Mouse (Mus musculus) limb, embryonic 12.5 days (tissue): ENCODE results near the gene Cd52. TPM values are rescaled to one million over a fixed set of nuclear protein-coding genes. Genes with fewer than 3 reads are reported as not detected.

Experiments
- ATAC-seq: fragments of 200-750 bp; cut with Nextera tagmentation; 2 replicates; pipeline ENCODE4 v1.8.0; 2017; ENCODE audit warnings: low read depth, moderate TSS enrichment; ENCODE audit not compliant: insufficient number of reproducible peaks, insufficient read depth, low FRiP score, low TSS enrichment
- H3K27ac ChIP-seq: fragments of 300-500 bp; sonication (generic); 2 replicates; pipeline ENCODE4 v1.5.1; 2016; ENCODE audit warnings: mild to moderate bottlenecking, moderate library complexity
- H3K27me3 ChIP-seq: fragments of 300-500 bp; sonication (generic); 2 replicates; pipeline ENCODE4 v1.6.1; 2016; ENCODE audit warnings: mild to moderate bottlenecking, moderate library complexity
- H3K36me3 ChIP-seq: fragments of 300-500 bp; sonication (generic); 2 replicates; pipeline ENCODE4 v1.6.1; 2016; ENCODE audit warnings: mild to moderate bottlenecking, moderate library complexity
- H3K4me1 ChIP-seq: fragments of 300-500 bp; sonication (generic); replicated peaks from 2 replicates; pipeline ENCODE4 v1.6.1; 2016
- H3K4me2 ChIP-seq: fragments of 300-500 bp; sonication (generic); 2 replicates; pipeline ENCODE4 v1.6.1; 2016; ENCODE audit warnings: mild to moderate bottlenecking, moderate library complexity
- H3K4me3 ChIP-seq: fragments of 300-500 bp; sonication (generic); replicated peaks from 2 replicates; pipeline ENCODE4 v1.5.1; 2016; ENCODE audit warnings: mild to moderate bottlenecking
- H3K9ac ChIP-seq: fragments of 300-500 bp; sonication (generic); replicated peaks from 2 replicates; pipeline ENCODE4 v1.6.1; 2016; ENCODE audit warnings: mild to moderate bottlenecking, moderate library complexity
- H3K9me3 ChIP-seq: fragments of 300-500 bp; sonication (generic); 2 replicates; pipeline ENCODE4 v1.6.1; 2016; ENCODE audit warnings: mild to moderate bottlenecking, moderate library complexity
- WGBS: fragments of 180-500 bp; shearing (Covaris S2); methylation state at CpG from one replicate; pipeline ENCODE4 v1.1.7; 2016; 5-methylcytosine and 5-hydroxymethylcytosine counted together
- polyA plus RNA-seq: library from polyadenylated mRNA; unstranded; fragments of >200 nt; fragmentation: Nextera tagmentation; extraction: Ambion mirVana; gene quantifications from 2 replicates; pipeline ENCODE4 v1.2.1, GENCODE M21; 2016

Gene Cd52
- polyA plus RNA-seq, 1 experiment from 2014 or later = 7.9 TPM

DNA sequence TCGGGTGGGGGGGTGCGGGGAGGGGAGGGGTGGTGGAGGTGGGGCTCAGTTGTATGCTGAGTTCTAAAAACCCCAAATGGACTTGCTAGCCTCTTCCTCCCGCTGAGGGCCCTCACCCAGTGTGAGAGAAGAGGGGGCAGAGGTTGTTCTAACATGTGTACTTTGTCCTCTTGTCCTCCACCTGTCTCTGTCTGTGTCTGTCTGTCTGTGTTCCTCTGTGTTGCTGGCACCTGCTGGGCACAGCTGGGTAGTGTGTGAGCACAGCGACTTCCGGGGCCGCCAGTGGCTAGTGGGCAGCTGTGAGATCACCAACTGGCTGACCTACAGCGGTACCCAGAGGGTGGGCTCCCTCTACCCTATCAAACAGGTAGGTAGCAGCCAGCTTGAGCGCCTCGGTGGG lies 5.9 kb downstream of the Cd52 start:
- Histone ChIP-seq H3K27ac (no peak overlapping the region), H3K4me2 (no peak overlapping the region), H3K36me3 (no peaks in the 10 kb centered on the region), H3K27me3 (no peaks in the 10 kb centered on the region), H3K9me3 (no peaks in the 10 kb centered on the region), H3K4me3 (no peak overlapping the region), H3K4me1 (no peaks in the 10 kb centered on the region), H3K9ac (no peak overlapping the region)
- 81% methylated on average over 9 of the region's 9 CpGs for WGBS
- no peak for ATAC-seq

DNA sequence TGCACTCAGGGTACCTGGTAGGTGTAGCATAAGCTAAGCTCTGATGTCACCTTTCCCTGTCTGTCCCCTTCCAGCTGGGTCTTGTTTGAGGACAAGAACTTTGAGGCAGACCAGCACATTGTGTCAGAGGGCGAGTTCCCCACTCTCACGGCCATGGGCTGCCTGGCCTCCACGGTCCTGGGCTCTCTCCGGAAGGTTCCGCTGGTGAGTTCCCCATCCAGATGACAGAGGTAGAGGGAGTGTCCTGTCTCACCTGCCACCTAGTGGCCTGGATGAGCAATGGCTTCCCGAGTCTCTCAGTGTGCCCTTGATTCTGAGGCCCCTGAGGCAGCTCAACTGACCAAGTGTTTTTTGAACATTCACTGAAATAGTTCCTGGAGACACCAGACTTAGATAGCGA lies 7.5 kb downstream of the Cd52 start:
- H3K27ac ChIP-seq = no peak overlapping the region
- no peak overlapping the region for H3K9ac ChIP-seq
- H3K9me3 ChIP-seq = no peaks in the 10 kb centered on the region
- H3K4me3 ChIP-seq = no peak overlapping the region
- no peaks in the 10 kb centered on the region for H3K36me3 ChIP-seq
- peak; percentile 35; the same call in 1 of the 2 replicates for ATAC-seq
- no peak overlapping the region for H3K4me2 ChIP-seq
- 0 out of 2 replicates have a peak, but pooled peaks cover 1% of the 10 kb centered on the region for H3K4me1 ChIP-seq
- peaks cover 4% of the 10 kb centered on the region; the same call in 1 of the 2 replicates for H3K27me3 ChIP-seq
- 42% methylated on average over 7 of the region's 7 CpGs for WGBS

DNA sequence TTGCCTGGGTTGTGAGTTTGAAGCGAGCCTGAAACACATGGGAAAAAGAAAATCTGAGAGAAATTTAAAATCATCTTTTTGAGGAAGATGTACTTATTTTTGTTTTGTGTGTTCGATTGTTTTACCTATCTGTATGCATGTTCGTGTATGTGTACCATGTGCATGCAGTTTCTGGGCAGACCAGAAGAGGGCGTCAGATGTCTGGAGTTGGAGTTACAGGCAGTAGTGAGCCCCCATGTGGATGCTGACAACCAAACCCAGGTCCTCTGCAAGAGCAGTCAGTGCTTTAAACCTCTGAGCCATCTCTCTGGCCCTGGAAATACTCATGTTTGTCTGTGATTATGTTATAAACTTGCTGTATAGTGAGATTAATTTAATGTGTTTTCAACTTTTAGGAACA lies 9.9 kb downstream of the Cd52 start:
- Histone ChIP-seq H3K27me3 (peaks cover 27% of the 10 kb centered on the region), H3K4me2 (no peak overlapping the region), H3K9ac (no peak overlapping the region), H3K36me3 (no peaks in the 10 kb centered on the region), H3K27ac (no peak overlapping the region), H3K9me3 (no peaks in the 10 kb centered on the region), H3K4me1 (peaks cover 12% of the 10 kb centered on the region), H3K4me3 (no peak overlapping the region)
- WGBS = 86% methylated on average over 4 of the region's 4 CpGs
- ATAC-seq = no peak

DNA sequence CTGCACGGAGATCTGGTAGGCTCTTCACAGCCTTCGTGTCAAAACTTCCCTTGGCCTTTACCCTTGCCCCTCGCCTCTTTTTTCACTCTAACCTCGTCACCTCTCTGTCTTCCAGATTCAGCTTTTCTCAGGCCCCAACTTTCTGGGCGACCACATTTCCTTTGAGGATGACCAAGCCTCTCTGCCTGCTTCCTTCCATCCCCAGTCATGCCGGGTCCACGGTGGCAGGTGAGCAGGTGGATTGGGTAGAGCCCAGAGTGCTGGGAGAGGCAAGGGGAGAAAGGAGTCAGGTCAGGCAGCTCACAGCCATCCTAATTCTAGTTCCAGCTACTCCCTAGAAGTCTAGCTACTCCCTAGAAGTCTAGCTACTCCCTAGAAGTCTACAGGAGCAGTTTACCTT lies 12.4 kb downstream of the Cd52 start:
- 12% methylated on average over 7 of the region's 7 CpGs for WGBS

DNA sequence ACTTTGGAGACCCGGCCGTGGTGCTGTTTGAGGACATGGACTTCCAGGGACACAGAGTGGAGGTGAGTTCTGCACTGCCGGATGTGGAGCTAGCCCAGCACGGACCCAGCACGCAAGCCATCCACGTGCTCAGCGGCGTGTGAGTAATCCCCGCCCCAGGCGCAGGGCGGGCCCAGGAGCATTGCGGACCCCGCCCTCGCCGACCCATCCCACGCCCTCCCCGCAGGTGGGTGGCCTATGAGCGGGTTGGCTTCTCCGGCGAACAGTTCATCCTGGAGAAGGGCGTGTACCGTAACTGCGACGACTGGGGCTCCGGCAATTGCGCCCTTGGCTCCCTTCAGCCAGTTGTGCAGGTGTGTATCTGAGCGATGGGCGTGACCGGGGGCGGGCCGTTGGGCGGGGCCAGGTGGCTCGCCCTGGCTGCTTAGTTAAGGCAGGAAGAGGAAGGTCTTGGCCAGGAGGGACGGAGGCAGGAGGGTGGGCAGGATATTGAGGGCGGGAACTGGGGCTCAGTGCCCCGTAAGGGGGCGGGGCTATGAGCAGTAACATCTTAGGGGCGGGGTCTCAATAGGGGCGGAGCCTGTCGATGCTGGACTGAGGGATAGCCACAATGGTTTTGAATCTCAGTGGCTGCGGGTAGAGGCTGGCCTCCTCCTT lies 13.0 kb downstream of the Cd52 start:
- WGBS = under 1% methylated on average over 41 of the region's 41 CpGs
- H3K9ac ChIP-seq = 0 out of 2 replicates have a peak overlapping the region, but pooled peaks have one; percentile 27
- H3K4me1 ChIP-seq = peaks cover 12% of the 10 kb centered on the region
- H3K27me3 ChIP-seq = peaks cover 27% of the 10 kb centered on the region
- peak; percentile 66 for ATAC-seq
- H3K27ac ChIP-seq = no peak overlapping the region
- H3K4me3 ChIP-seq = peak overlapping the region; percentile 50
- H3K9me3 ChIP-seq = no peaks in the 10 kb centered on the region
- no peaks in the 10 kb centered on the region for H3K36me3 ChIP-seq
- H3K4me2 ChIP-seq = peak overlapping the region; percentile 86

More for the DNA sequence above, 12.4 kb downstream of the Cd52 start:
- Histone ChIP-seq H3K27ac (no peak overlapping the region), H3K4me1 (peaks cover 12% of the 10 kb centered on the region), H3K27me3 (peaks cover 27% of the 10 kb centered on the region), H3K36me3 (no peaks in the 10 kb centered on the region), H3K9me3 (no peaks in the 10 kb centered on the region), H3K4me2 (peak overlapping the region; percentile 86), H3K9ac (0 out of 2 replicates have a peak overlapping the region, but pooled peaks have one; percentile 27), H3K4me3 (peak overlapping the region; percentile 50)
- no peak for ATAC-seq

DNA sequence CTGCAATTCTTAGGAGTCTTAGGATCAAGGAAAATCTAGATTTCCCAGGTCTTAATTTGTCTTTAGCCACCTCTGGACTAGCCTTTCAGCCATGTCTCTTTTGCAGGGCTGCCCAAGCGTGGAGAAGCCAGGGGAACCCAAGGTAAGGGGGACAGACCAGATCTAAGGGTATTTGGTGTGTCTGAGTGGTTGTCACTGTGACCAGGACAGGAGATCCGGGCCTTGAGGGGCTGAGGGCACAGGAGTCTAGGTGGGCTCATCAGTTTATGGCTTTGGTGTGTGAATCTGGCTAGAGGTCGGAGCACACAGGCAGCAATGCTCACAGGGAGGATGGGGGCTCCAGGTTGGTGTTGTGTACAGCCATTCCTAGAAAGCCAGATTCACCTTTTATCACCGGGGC lies 14.2 kb downstream of the Cd52 start:
- no peaks in the 10 kb centered on the region for H3K9me3 ChIP-seq
- no peak overlapping the region for H3K27ac ChIP-seq
- no peak overlapping the region for H3K4me3 ChIP-seq
- 69% methylated on average over 4 of the region's 4 CpGs for WGBS
- no peak overlapping the region for H3K9ac ChIP-seq
- H3K36me3 ChIP-seq = no peaks in the 10 kb centered on the region
- peaks cover 12% of the 10 kb centered on the region for H3K4me1 ChIP-seq
- peaks cover 27% of the 10 kb centered on the region for H3K27me3 ChIP-seq
- H3K4me2 ChIP-seq = no peak overlapping the region; the same call in 1 of the 2 replicates
- ATAC-seq = no peak

DNA sequence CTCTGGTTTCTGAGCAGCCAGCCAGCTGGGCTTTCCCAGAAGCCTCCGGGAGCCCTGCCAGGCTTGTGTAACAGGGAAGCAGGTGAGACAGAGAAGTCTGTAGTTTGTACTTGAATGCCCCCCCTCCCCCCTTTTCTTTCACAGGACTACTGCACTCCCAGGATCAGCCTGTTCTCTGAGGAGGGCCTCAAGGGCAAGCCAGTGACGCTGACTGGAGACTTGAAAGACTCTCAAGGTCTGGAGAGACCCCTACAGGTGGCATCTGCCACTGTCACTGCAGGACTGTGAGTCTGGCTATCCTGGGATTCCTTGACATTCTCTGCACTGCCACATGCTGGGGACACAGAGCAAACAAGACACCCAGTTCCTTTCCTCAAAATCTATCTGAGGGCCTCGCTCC lies 16.2 kb downstream of the Cd52 start:
- Histone ChIP-seq H3K4me3 (no peak overlapping the region), H3K9ac (no peak overlapping the region), H3K36me3 (no peaks in the 10 kb centered on the region), H3K9me3 (no peaks in the 10 kb centered on the region), H3K27me3 (peaks cover 27% of the 10 kb centered on the region), H3K4me2 (no peak overlapping the region), H3K4me1 (peaks cover 12% of the 10 kb centered on the region), H3K27ac (no peak overlapping the region)
- 17% methylated on average over 3 of the region's 3 CpGs for WGBS
- no peak for ATAC-seq

DNA sequence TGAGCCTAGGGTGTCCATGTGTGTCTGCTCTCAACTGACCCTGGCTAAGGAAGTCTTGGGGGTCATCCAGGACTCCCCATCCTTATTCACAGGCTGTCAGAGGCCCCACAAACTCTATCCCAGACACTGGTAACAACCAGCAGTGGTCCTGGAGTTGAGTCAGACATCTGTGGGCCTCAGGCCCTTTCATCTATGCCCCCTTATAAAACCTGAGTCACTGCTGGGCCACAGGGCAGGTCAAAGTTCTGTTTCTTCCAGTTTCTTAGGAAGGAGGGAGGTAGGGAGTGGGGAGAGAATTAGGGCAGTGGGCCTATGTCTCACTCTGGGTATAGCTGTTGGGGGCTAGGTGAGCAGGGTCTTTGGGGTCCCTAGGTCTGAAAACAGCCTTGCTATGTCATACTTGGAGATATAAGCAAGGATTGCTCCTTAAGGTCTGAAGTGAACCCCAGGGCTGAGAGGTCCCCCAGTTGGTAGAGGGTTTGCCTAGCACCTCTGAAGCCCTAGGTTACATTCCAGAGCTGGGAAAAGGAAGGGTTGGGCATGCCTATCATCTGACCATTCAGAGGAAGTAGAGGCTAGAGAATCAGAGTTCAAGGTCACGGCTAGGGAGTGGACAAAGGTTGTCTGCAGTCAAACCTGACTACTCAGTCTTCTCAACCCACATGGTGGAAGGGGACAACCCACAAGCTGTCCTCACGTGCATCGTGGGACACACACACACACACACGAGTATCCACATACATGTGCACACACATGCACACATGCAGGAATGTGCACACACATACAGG lies 25.9 kb downstream of the Cd52 start:
- no peak for ATAC-seq
- Histone ChIP-seq H3K9ac (no peak overlapping the region), H3K36me3 (no peaks in the 10 kb centered on the region), H3K27ac (no peak overlapping the region), H3K27me3 (peaks cover 38% of the 10 kb centered on the region), H3K4me1 (peaks cover 4% of the 10 kb centered on the region; the same call in 1 of the 2 replicates), H3K4me2 (no peak overlapping the region), H3K4me3 (no peak overlapping the region), H3K9me3 (no peaks in the 10 kb centered on the region)
- 81% methylated on average over 4 of the region's 4 CpGs for WGBS

DNA sequence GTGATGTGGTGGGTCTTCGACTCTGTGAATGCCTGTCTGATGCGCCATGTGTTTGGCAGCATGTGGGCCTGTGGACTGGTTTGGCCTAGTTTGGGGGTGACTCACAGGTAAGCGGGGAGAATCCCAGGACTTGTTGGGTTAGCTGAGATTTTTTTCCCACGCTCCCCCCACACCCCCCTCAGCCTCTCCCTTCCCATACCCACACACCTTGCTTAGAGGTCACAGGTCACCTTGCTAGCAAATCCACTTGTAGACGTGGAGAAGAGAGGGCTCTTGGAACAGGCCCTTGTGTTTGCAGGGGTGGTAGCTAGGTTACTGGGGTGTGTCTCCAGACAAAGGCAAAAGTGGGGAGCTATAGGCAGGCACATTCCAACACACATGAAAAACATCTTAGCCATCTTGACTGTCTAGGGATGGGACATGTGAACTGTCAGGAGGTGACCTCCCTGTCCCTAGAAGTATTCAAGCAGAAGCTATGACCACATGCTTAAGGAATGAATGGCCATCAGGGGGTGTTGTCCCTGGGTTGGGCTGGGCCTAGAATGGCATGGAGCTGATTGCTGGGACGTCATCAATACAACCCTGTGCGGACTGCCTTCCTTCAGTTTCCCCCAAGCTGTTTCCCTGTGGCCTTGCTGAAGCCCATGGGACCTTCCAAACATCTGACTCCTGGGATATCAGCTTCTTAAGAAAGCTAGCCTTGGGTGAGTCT lies 26.9 kb downstream of the Cd52 start:
- Histone ChIP-seq H3K36me3 (no peaks in the 10 kb centered on the region), H3K9ac (no peak overlapping the region), H3K4me3 (no peak overlapping the region), H3K4me1 (peaks cover 4% of the 10 kb centered on the region; the same call in 1 of the 2 replicates), H3K4me2 (no peak overlapping the region), H3K27me3 (peaks cover 41% of the 10 kb centered on the region), H3K27ac (no peak overlapping the region), H3K9me3 (no peaks in the 10 kb centered on the region)
- ATAC-seq = no peak
- 77% methylated on average over 7 of the region's 7 CpGs for WGBS

DNA sequence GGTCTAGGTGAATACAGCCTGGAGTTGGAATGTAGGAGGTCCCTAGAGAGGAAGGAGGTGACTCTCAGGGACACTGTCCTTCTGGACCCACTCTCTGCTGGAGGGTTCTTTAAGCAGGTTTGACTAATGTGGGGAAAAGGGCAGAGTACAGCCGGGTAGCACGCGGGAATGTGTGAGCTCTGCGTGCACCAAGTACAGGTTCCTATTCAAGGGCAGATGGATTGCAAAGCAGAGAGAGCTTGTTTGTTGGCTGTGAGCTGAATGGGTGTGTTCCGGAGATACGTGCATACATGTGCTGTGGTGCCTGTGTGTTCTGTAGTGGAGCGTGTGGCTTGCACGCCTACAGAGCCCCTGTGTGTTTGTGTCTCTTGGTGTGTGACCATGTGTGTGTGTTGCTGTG lies 27.5 kb downstream of the Cd52 start:
- ATAC-seq = no peak
- Histone ChIP-seq H3K36me3 (no peaks in the 10 kb centered on the region), H3K4me3 (no peak overlapping the region), H3K27ac (no peak overlapping the region), H3K9ac (no peak overlapping the region), H3K9me3 (no peaks in the 10 kb centered on the region), H3K4me1 (peaks cover 4% of the 10 kb centered on the region; the same call in 1 of the 2 replicates), H3K27me3 (peaks cover 46% of the 10 kb centered on the region), H3K4me2 (no peak overlapping the region)
- 89% methylated on average over 8 of the region's 8 CpGs for WGBS

DNA sequence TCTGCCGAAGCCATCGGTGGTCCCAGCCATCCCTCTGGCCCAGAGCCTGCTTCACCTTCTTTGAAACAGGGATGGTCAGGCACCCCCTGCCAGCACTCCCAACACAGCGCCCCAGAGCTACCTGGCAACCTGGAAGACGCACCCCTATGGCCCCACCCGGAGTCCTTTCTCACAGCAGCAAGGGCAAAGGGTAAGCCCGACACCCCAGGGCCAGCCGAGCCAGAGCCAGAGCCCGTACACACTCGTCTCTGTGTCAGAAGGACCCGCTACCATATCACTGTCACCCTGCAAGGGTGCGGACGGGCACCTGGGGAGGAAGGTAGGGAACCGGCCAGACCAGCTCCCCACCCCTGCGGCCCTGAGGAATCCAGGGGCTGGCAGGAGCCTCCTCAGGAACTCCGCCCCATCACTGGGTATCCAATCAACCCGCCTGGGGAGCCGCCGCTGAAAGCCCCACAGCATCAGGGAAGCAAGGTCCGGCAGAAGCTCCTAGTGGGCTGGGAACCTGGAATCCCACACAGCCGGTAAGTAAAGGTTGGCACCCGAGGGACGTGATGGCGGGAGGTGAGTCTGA lies 29.4 kb downstream of the Cd52 start:
- Histone ChIP-seq H3K4me3 (no peak overlapping the region), H3K4me1 (peaks cover 4% of the 10 kb centered on the region; the same call in 1 of the 2 replicates), H3K36me3 (no peaks in the 10 kb centered on the region), H3K4me2 (peak overlapping the region; percentile 6; the same call in 1 of the 2 replicates), H3K9ac (no peak overlapping the region), H3K27me3 (peaks cover 64% of the 10 kb centered on the region), H3K9me3 (no peaks in the 10 kb centered on the region), H3K27ac (no peak overlapping the region)
- WGBS = 14% methylated on average over 23 of the region's 23 CpGs
- ATAC-seq = no peak
